Mouse (Mus musculus): ENCODE results near the gene Plxnb1. TPM values are rescaled to one million over a fixed set of nuclear protein-coding genes. Genes with fewer than 3 reads are reported as not detected.

Gene Plxnb1
- total RNA-seq, 4 experiments from 2014 or later, result 21.6 to 25.9 (median 22.9) TPM

GRCm38 (mm10) chr9:109060898-109061295 is 34.3 kb upstream of the Plxnb1 start:
- no peak for DNase-seq (ENCODE audit: low spot score)

- DNase-seq (ENCODE audit: low spot score), result no peak
These were observed 27.0 kb upstream of the Plxnb1 start for GRCm38 (mm10) chr9:109068095-109068735.

DNA sequence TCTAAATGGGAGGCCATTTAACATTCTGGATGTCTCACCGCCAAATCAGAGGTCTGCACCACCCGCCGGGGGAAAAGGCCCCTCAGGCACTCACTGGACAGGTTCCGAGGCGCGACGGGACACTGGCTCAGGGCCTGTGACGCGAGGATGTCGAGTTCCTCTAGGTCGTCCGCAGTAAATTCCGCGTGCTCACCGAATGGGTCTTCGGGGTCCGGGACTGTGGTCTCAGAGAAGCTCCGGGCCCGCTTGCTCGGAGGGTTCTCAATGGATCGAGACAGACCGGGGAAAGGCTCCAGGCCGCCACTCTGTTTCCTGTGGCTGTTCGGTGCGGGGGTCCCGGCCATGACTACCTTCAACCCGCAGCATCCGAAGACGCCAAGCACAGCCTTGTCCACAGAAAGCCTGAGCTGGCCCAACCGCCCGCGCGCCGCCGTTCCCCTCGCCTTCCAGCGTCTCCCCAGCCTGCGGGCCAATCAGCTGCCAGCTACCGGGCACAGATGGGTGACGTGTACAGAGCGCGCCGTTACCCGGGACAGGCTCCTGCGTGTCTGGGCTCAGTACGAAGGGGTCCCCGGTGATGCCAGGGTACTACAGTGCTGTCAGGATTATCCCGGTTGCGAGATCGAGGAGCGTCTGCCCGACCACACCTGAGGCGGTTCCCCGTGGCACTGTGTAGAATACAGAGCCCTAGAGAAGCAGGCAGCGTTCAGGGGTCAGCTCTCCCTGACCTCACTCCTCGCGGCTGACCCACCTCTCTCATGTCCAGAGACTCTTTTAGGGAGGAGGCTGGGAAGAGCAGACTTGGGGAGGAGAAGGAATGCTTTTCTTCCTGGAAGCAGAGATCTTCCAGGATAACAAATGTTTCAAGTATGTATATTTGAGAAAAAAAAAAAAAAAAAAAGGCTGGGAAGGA is 21.3 kb upstream of the Plxnb1 start, which contains the start of gene Atrip:
TSS of gene Atrip (minus strand) at position 464 of the 913 bp plus-strand sequence.
- peak; percentile 88 for DNase-seq (ENCODE audit: low spot score)

DNA sequence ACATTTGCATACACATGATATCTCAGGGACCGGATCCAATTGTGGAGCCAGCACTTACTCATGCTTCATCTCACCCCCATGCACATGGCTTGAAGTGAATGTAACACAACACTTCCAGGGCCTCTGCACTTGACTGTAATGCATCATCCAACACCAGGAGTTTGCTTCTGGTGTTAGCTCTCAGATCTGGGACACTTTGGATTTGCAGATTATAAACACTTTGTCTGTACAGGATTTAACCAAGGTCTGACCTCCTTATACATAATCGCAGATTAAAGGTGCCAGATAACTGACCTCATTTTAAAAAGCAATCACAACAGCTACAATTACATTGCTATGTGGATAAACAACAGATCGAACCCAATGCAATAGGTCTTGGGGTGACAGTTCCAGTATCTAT is 14.7 kb upstream of the Plxnb1 start:
- no peak for DNase-seq (ENCODE audit: low spot score)

- DNase-seq (ENCODE audit: low spot score), result no peak
These were observed 13.5 kb upstream of the Plxnb1 start for GRCm38 (mm10) chr9:109081749-109082123.

DNA sequence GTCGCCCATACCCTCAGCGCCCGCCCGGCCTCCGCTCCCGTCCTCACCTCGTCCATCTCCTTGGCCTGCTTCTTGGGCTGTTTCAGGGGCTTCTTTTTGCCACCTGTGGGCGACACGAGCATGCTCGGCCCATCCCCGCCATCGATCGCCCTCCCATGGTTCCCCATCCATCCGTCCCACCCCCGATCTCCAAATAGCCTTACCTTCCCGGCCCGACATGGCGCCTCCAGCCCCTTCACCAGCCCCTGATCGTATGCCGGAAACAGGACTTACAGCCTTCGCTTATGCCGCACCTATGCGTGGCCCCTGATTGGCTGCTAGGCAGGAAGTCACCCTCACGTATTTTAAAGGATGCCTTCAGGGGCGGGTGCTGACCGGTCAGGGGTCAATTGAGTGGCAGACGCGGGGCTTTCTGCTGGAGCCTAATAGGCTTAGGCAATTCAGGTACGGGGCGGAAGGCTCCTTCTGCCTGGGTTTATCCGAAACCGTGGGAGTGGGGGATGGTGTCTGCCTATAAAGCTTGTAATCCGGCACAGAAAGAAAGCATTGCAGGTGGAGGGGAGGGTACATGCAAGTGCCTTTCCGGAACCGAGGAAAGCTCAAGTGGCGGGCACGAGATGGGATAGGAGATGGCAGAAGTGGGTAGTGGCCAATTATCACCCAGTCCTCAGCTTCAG is 12.9 kb upstream of the Plxnb1 start, which contains the start of the genes Ccdc51 and Tma7:
TSS of gene Ccdc51 (plus strand) at position 370 of the 677 bp plus-strand sequence.
TSS of gene Tma7 (minus strand) at position 464 of the 677 bp plus-strand sequence.
- DNase-seq (ENCODE audit: low spot score), result peak; percentile 85

DNA sequence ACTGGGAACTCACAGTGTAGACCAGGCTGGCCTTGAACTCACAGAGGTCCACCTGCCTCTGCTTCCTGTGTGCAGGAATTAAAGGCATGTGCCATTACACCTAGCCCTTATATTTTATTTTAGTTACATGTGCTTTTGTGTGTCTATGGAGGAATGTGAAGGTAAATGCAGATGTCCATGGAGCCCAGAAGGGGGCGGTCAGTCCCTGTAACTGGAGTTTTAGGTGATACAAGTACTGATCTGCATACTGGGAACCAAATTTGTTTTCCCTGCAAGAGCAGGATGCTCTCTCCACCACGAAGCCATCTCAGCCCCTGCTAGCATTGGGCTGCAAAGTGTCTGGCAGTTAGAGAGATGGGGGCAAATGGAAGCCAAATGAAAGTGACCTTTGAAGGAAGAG is 10.3 kb upstream of the Plxnb1 start:
- DNase-seq (ENCODE audit: low spot score), result no peak

DNA sequence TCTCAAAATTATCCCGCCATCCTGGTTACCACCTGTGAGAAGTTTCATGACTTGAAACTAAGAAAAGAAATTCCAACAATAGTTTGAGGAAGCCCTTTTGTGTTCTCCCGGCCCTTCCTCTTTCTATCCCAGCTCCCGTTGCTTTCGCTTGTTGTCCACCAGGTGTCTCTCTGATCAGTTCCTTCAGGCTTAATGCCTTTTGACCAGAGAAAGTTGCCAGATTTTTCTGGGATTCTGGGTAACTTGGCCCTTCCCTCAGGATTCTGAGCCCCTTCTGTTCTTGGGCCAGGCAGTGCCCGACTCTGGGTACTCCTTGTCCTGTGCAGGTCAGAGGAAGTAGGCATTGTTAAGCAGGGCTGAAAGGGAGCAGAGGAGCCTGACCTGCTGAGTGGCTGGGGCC is 7.2 kb upstream of the Plxnb1 start:
- DNase-seq (ENCODE audit: low spot score), result peak; percentile 55

GRCm38 (mm10) chr9:109090446-109090845 is 4.7 kb upstream of the Plxnb1 start:
- DNase-seq (ENCODE audit: low spot score), result no peak

DNA sequence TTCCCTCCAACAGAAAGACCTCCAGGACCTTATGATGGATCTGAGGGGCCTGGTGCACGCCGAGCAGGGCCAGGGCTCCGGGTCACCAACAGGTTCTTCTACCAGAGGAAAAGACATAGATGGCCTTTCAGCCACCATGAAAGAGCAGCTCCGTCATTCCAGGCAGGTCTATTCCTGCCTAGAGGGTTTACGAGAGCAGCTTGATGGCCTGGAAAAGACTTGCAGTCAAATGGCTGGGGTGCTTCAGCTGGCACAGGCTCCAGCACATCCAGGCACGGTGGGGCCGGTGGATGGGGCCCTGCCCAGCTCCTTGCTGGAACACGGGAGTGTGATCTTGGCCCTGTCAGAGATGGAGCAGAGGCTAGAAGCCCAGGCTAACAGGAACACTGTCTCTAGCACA is 3.4 kb upstream of the Plxnb1 start:
- no peak for DNase-seq (ENCODE audit: low spot score)

GRCm38 (mm10) chr9:109092799-109093198 is 2.4 kb upstream of the Plxnb1 start:
- no peak for DNase-seq (ENCODE audit: low spot score)

DNA sequence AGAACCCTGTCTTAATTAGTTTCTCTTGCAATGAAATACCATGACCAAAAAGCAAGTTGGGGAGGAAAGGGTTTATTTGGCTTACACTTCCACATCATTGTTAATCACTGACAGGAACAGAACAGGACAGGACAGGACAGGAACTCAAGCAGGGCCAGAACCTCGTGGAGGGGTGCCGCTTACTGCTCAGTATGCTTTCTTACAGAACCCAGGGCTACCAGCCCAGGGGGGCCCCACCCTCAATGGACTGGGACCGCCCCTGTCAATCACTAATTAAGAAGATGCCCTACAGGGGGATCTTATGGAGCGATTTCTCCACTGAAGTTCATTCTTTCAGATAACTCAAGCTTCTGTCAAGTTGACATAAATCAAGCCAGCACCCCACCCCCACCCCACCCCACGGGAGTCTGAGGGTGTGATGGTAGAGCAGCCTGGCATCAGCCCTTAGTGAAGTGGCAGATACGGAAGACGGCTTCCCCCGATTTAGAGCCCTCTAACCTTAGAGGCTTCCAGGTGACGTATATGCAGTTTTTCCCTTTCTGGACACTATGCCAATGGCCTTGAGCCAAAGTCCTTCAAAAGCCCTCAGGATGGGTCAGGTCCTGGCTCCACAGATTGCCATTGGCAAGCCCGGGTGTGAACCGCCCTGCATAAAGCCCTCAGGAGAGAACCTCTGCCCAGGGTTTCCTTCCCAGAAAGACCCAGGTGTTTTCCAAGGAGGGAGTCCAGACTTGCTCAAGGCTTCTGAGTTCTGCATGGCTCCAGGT is 1.2 kb upstream of the Plxnb1 start:
- DNase-seq (ENCODE audit: low spot score), result no peak

DNA sequence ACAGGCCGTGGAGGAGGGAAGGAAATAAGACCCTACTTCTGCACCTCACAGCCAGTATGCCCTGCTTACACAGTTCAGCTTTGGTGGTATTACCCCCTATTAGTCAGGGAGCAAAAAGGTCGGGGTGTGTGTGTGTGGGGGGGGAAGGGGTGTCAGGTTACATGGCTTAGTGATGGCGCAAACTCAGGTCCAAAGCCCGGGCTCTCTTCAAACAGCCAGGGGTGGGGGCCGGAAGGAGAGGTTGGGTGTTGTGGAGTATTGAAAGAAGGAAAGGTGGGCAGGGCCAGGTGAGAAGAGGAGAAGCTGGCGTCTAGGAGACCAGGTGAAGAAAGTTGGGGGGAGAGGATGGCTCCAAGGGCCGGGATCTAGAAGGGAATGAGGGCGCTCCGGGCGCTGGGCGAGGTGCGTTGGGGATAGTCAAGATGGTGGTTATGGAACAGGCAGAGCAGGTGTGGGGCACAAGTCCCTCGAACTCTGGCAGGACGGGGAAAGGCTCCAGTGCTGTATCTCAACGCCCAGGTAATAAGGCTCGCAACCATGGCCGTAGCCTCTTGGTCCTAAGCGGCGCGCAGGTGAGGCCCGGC is 544 bp upstream of the Plxnb1 start:
- no peak for DNase-seq (ENCODE audit: low spot score)

DNA sequence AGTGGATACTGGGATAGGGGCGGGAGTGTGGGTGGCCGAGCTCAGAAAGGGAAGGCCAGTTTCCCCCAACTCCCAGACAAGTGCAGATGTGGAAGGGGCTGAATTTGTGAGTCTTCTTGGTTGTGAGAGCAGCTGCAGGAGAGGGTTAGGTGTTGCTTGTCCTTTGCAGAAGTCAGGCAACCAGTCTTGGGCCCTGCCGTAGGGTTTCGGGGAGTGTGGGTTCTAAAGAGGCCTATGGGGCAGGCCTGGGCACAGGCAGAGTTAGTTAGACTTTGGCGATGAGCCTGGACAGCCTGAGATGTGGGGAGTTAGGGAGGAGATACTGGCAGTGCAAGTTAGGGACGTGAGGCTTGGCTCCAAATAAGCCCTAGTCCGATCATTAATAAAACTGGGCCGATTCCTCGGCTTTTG is 1.1 kb downstream of the Plxnb1 start:
- no peak for DNase-seq (ENCODE audit: low spot score)

DNA sequence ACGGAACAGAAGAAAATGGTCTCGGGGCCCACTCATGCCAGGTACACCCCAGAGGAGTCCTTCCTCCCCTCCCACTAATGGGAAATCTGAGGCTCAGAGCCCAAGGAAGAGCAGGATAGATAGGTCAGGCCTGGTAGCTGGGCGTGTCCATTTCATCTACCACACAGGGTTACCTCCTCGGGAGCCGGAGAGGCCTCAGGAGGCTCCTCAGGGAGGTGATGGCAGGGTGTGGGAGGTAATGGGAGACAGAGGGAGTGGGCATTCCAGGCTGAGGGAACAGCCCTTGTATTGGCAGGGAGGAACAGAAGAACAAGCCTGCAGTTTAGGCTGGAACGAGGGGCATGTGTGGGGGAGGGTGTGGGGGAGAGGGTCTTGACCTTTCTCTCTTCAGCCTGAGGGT is 1.7 kb downstream of the Plxnb1 start:
- DNase-seq (ENCODE audit: low spot score), result no peak

DNA sequence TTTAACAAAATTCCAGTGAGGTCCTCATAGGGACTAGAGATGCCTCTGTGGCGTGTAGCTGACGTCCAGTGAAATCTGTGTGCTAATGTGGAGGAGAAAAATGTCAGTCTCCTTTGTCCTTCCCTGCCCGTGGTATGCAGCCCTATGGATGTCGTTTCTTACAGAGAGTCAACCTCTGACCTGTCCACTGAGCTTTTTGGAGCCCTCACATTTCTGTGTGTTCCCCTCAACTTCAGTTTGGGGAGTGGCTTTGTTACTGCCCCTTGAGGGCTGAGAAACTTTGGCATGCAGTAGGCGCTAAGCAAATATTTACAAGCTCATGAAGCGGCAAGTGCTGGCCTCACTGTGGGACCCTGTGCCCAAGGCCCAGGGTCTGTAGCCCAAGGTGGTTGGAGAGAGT is 2.1 kb downstream of the Plxnb1 start:
- no peak for DNase-seq (ENCODE audit: low spot score)

- DNase-seq (ENCODE audit: low spot score), result no peak
These were observed 2.6 kb downstream of the Plxnb1 start for GRCm38 (mm10) chr9:109097831-109098230.

DNA sequence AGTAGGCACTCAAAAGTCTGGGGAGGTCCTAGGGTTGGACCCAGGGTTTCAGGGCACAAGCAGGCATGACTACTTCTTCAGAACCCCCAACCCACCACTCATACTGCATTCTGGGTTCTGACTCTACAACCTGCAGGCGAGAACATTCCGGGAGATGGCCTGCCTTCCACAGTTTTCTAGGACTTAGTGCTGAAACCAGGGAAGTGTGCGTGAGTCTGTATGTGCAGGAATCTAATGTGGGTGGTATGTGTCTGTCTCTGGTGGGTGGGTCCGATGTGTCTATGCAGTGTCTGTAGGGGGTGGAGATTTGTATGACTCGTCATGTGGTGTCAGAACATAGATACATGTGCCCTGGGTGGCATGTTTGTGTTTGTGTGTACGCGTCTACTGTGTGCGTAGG is 3.2 kb downstream of the Plxnb1 start:
- no peak for DNase-seq (ENCODE audit: low spot score)

- DNase-seq (ENCODE audit: low spot score), result peak; percentile 50
These were observed 3.8 kb downstream of the Plxnb1 start for GRCm38 (mm10) chr9:109098969-109099368.

DNA sequence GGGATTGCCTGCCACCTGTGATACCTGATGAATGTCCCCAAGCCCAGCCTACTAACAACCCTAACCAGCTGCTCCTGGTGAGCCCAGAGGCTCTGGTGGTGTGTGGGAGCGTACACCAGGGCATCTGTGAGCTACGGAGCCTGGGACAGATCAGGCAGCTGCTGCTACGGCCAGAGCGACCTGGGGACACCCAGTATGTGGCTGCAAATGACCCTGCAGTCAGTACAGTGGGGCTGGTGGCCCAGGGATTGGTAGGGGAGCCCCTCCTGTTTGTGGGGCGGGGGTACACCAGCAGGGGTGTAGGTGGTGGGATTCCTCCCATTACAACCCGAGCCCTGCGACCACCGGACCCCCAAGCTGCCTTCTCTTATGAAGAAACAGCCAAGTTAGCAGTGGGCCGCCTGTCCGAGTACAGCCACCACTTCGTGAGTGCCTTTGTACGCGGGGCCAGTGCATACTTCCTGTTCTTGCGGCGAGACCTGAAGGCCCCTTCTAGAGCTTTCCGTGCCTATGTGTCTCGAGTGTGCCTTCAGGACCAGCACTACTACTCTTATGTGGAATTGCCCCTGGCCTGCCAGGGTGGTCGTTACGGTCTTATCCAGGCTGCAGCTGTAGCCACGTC is 5.2 kb downstream of the Plxnb1 start:
- DNase-seq (ENCODE audit: low spot score), result no peak

Measured in heart, adult 8-10 months (tissue).